Mouse (Mus musculus) lung, embryonic 14.5 days (tissue): ENCODE data around the gene Nadsyn1. TPM values are rescaled to one million over a fixed set of nuclear protein-coding genes. Genes with fewer than 3 reads are reported as not detected.
A peak's percentile ranks its signal among the peaks of the same experiment; 100 is the strongest.

Experiments
- ATAC-seq: fragments of 200-750 bp; cut with Nextera tagmentation; 2 replicates; pipeline ENCODE4 v1.8.0; 2017; ENCODE audit warnings: mild to moderate bottlenecking, moderate TSS enrichment, moderate library complexity; ENCODE audit not compliant: insufficient read depth
- DNase-seq: peaks from one replicate; pipeline ENCODE4 v3.0.0-alpha.2; 2015
- H3K27ac ChIP-seq: fragments of 300-500 bp; sonication (generic); 2 replicates; pipeline ENCODE4 v1.5.1; 2014; ENCODE audit warnings: low read depth, mild to moderate bottlenecking, moderate library complexity
- H3K27me3 ChIP-seq: fragments of 300-500 bp; sonication (generic); 2 replicates; pipeline ENCODE4 v1.6.1; 2014; ENCODE audit warnings: low read length, control low read depth; ENCODE audit not compliant: insufficient read depth
- H3K36me3 ChIP-seq: fragments of 300-500 bp; sonication (generic); 2 replicates; pipeline ENCODE4 v1.6.1; 2014; ENCODE audit warnings: control low read depth; ENCODE audit not compliant: insufficient read depth
- H3K4me1 ChIP-seq: fragments of 300-500 bp; sonication (generic); 2 replicates; pipeline ENCODE4 v1.6.1; 2014; ENCODE audit warnings: antibody characterized with exemption, control low read depth; ENCODE audit not compliant: insufficient read depth
- H3K4me2 ChIP-seq: fragments of 300-500 bp; sonication (generic); 2 replicates; pipeline ENCODE4 v1.6.1; 2014; ENCODE audit warnings: mild to moderate bottlenecking
- H3K4me3 ChIP-seq: fragments of 300-500 bp; sonication (generic); 2 replicates; pipeline ENCODE4 v1.5.1; 2014; ENCODE audit warnings: low read depth, low read length
- H3K9ac ChIP-seq: fragments of 300-500 bp; sonication (generic); 2 replicates; pipeline ENCODE4 v1.6.1; 2014
- H3K9me3 ChIP-seq: fragments of 300-500 bp; sonication (generic); 2 replicates; pipeline ENCODE4 v1.6.1; 2016; ENCODE audit warnings: low read depth, low read length, control low read depth
- CTCF ChIP-seq: IDR thresholded peaks from 2 replicates; pipeline ENCODE4 v1.5.1; 2016; ENCODE audit warnings: antibody characterized with exemption, low read depth
- WGBS: fragments of 180-500 bp; shearing (Covaris S2); extraction: QIAGEN DNeasy Blood & Tissue Kit; methylation state at CpG from one replicate; pipeline ENCODE4 v1.1.7; 2014; 5-methylcytosine and 5-hydroxymethylcytosine counted together
- microRNA-seq: library from miRNA; unstranded; fragments of <30 nt; microRNA quantifications from one replicate; pipeline ENCODE4, GENCODE M21; 2016; ENCODE audit warnings: borderline number of aligned reads
- polyA plus RNA-seq: library from polyadenylated mRNA; unstranded; fragments of >200 nt; fragmentation: Nextera tagmentation; extraction: Ambion mirVana; gene quantifications from 2 replicates; pipeline ENCODE4 v1.2.1, GENCODE M21; 2014

Gene Nadsyn1
- polyA plus RNA-seq, 1 experiment from 2014 or later: 6.7 TPM

DNA sequence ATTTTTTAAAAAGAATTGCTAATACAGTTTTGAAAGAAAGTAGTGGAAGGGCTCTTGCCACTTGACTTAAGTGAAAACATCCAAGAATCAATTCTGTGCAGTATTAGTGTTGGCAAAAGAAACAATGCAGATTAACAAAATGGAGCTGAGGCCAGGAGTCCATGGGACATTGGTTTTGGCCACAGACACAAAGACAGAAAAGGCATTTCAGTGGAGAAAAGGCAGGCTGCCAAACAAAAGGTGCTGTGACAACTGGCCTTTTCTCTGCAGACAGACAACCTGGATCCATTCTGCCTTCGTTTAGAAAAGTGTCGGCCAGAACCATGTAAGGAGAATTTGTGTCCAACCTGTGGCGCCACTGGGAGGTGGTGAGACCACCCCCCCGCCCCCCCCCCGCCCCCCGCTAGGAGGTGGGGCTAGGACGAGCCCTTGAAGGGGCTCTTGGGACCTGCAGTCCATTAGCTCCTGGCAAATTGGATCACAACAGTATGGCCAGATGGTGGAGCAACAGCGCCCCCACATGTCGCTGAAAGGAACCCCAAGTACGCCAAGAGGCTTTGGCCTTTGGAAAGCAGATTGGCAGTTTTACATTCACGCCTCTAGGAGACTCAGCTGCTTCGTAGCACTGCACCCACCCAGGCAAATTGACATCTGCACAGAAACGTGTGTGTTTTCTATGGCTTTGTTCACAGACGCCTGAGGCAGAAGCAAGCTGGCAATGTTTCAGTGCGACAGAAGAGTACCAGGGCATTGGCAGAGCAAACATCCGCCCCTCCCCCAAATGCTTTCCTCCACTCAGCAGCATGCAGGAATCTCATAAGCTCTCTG lies 74.4 kb downstream of the Nadsyn1 start:
- peak; percentile 96 for TF ChIP-seq CTCF
- Histone ChIP-seq H3K4me2 (peak overlapping the region; percentile 52), H3K27me3 (no peaks in the 10 kb centered on the region), H3K4me3 (no peak overlapping the region), H3K9ac (peak overlapping the region; percentile 40), H3K9me3 (no peaks in the 10 kb centered on the region), H3K27ac (no peak overlapping the region), H3K36me3 (no peaks in the 10 kb centered on the region), H3K4me1 (no peaks in the 10 kb centered on the region)
- peak; percentile 96 for DNase-seq
- peak; percentile 88 for ATAC-seq
- 1% methylated on average over 16 of the region's 16 CpGs for WGBS

Small RNA genes lying within 50 kb of the gene (microRNA-seq; reads per million reads assigned to microRNA genes)
- not detected for gene Gm22064

Other genes with a start within 250 kb of the Nadsyn1 start
- gene Cars, start 222.8 kb downstream of the Nadsyn1 start, polyA plus RNA-seq: 59.8 and 65.9 TPM in 2 replicates
- 0.11 and 0.24 TPM in 2 replicates for gene Tnfrsf26, start 194.1 kb downstream of the Nadsyn1 start, polyA plus RNA-seq
- 9.3 and 13.6 TPM in 2 replicates for gene Tnfrsf22, start 173.2 kb downstream of the Nadsyn1 start, polyA plus RNA-seq
- 0.95 and 1.1 TPM in 2 replicates for gene Tnfrsf23, start 137.0 kb downstream of the Nadsyn1 start, polyA plus RNA-seq
- gene Osbpl5, start 65.9 kb downstream of the Nadsyn1 start, polyA plus RNA-seq: 34.2 and 36.8 TPM in 2 replicates
- gene Mrgprg, start 55.9 kb downstream of the Nadsyn1 start, polyA plus RNA-seq: not detected in 2 replicates
- gene Mrgpre, start 38.3 kb downstream of the Nadsyn1 start, polyA plus RNA-seq: 1.5 and 1.9 TPM in 2 replicates
- 44.2 and 45.3 TPM in 2 replicates for gene Dhcr7, start 296 bp upstream of the Nadsyn1 start, polyA plus RNA-seq
- not detected in 2 replicates for gene Gm498, start 44.0 kb upstream of the Nadsyn1 start, polyA plus RNA-seq
- gene Shank2, start 179.1 kb upstream of the Nadsyn1 start, polyA plus RNA-seq: 2.1 and 2.2 TPM in 2 replicates